ENCODE assay signal across 7 mouse cellular contexts in genomic region chr17:22361101-22361781, GRCm38 (mm10). TPM values are rescaled to one million over a fixed set of nuclear protein-coding genes. Genes with fewer than 3 reads are reported as not detected.
DNase-seq lines count a peak whose midpoint lies in the region; ATAC-seq lines count a peak whose summit lies in the region.
"Not testable (repeated sequence)": the region's sequence is repeated elsewhere in the genome, so short reads cannot be mapped to it uniquely, and the experiment has no call there.

Gene Zfp944 (minus strand): TSS chr17:22361400.
Gene Zfp758 (plus strand): TSS chr17:22361453.

- H3K9ac ChIP-seq in embryonic facial prominence, embryonic 12.5 days = peak within 1 kb of the TSS; percentile 72
- peak within 1 kb of the TSS; percentile 53 for H3K9ac ChIP-seq in midbrain, embryonic 11.5 days (ENCODE audit: low read length)

- H3K36me3 ChIP-seq in embryonic facial prominence, embryonic 12.5 days; midbrain, embryonic 11.5 days (ENCODE audit: control insufficient read depth, insufficient read depth, low read length): not testable (repeated sequence)
- peaks cover 30% of the 10 kb centered on the region for H3K36me3 ChIP-seq in limb, embryonic 10.5 days

- under 1% methylated on average over 28 of the region's 43 CpGs for WGBS in embryonic facial prominence, embryonic 12.5 days
- under 1% methylated on average over 30 of the region's 43 CpGs for WGBS in limb, embryonic 10.5 days
- under 1% methylated on average over 27 of the region's 43 CpGs for WGBS in midbrain, embryonic 11.5 days

- peak within 1 kb of the TSS; percentile 60 for H3K4me3 ChIP-seq in embryonic facial prominence, embryonic 12.5 days
- H3K4me3 ChIP-seq in limb, embryonic 10.5 days = peak within 1 kb of the TSS; percentile 58
- H3K4me3 ChIP-seq in midbrain, embryonic 11.5 days (ENCODE audit: low read depth, low read length) = peak within 1 kb of the TSS; percentile 48

- DNase-seq in adrenal gland, postnatal 14 days = peak; percentile 61
- DNase-seq in heart, adult 18-20 months = peak; percentile 64 to 80
- peak; percentile 68 for DNase-seq in kidney, adult 11 months
- DNase-seq in limb, embryonic 10.5 days (ENCODE audit: low spot score) = peak; percentile 73
- DNase-seq in midbrain, embryonic 11.5 days (ENCODE audit: low spot score, missing footprints) = peak; percentile 96
- peak; percentile 15 for DNase-seq in right cerebral cortex, postnatal 4 days

- not testable (repeated sequence) for H3K27me3 ChIP-seq in embryonic facial prominence, embryonic 12.5 days; limb, embryonic 10.5 days (ENCODE audit: low read depth, poor library complexity, severe bottlenecking); midbrain, embryonic 11.5 days (ENCODE audit: control insufficient read depth, insufficient read depth, low read length)

- peak within 1 kb of the TSS; percentile 52 for H3K4me2 ChIP-seq in embryonic facial prominence, embryonic 12.5 days (replicated peaks)
- H3K4me2 ChIP-seq in midbrain, embryonic 11.5 days = peak within 1 kb of the TSS; percentile 52

- H3K27ac ChIP-seq in embryonic facial prominence, embryonic 12.5 days = not testable (repeated sequence)
- peak within 1 kb of the TSS; percentile 83 for H3K27ac ChIP-seq in limb, embryonic 10.5 days
- peak within 1 kb of the TSS; percentile 72; the same call in 1 of the 2 replicates for H3K27ac ChIP-seq in midbrain, embryonic 11.5 days (ENCODE audit: low read depth, low read length)

- peaks cover 14% of the 10 kb centered on the region for H3K4me1 ChIP-seq in embryonic facial prominence, embryonic 12.5 days
- H3K4me1 ChIP-seq in limb, embryonic 10.5 days; midbrain, embryonic 11.5 days (ENCODE audit: control insufficient read depth, insufficient read depth, low read length): not testable (repeated sequence)

- ATAC-seq in embryonic facial prominence, embryonic 12.5 days (ENCODE audit: insufficient number of reproducible peaks, insufficient read depth, low FRiP score, low TSS enrichment) = peak; percentile 96
- peak; percentile 99 for ATAC-seq in midbrain, embryonic 11.5 days (ENCODE audit: low FRiP score)

- H3K9me3 ChIP-seq in embryonic facial prominence, embryonic 12.5 days; limb, embryonic 10.5 days (replicated peaks); midbrain, embryonic 11.5 days (ENCODE audit: control insufficient read depth, low read length): not testable (repeated sequence)

RNA-seq across cellular contexts. Expression of gene Zfp944, which starts in this region (rescaled TPM):
- 6.5 and 7.8 TPM in 2 replicates for total RNA-seq in adrenal gland, postnatal 14 days (2021)
- polyA plus RNA-seq in embryonic facial prominence, embryonic 12.5 days (2016; fragmentation: Nextera tagmentation; extraction: Ambion mirVana) = 16.3 and 17.1 TPM in 2 replicates
- total RNA-seq in heart, adult 18-20 months (2021) = 1 to 10 TPM; 4.2 to 4.5 TPM
- polyA plus RNA-seq in limb, embryonic 10.5 days (2016; fragmentation: Nextera tagmentation; extraction: Ambion mirVana) = 13.0 and 14.2 TPM in 2 replicates
- 19.8 and 21.6 TPM in 2 replicates for polyA plus RNA-seq in midbrain, embryonic 11.5 days (2014; fragmentation: Nextera tagmentation; extraction: Ambion mirVana)

RNA-seq across cellular contexts. Expression of gene Zfp758, which starts in this region (rescaled TPM):
- 9.2 and 9.7 TPM in 2 replicates for total RNA-seq in adrenal gland, postnatal 14 days (2021)
- polyA plus RNA-seq in embryonic facial prominence, embryonic 12.5 days (2016; fragmentation: Nextera tagmentation; extraction: Ambion mirVana) = 9.7 and 10.5 TPM in 2 replicates
- 1 to 10 TPM; 9.6 to 9.7 TPM for total RNA-seq in heart, adult 18-20 months (2021)
- polyA plus RNA-seq in limb, embryonic 10.5 days (2016; fragmentation: Nextera tagmentation; extraction: Ambion mirVana) = 5.4 and 6.8 TPM in 2 replicates
- polyA plus RNA-seq in midbrain, embryonic 11.5 days (2014; fragmentation: Nextera tagmentation; extraction: Ambion mirVana) = 11.9 and 14.8 TPM in 2 replicates

Comparison
In these comparisons a context has a peak if more than half of its experiments do, and no peak if none do; other contexts are left out.
1. DNase-seq: peak in every context shown above with its lines; median percentile 96 in midbrain, embryonic 11.5 days; 73 in limb, embryonic 10.5 days; 72 in heart, adult 18-20 months; 68 in kidney, adult 11 months; 61 in adrenal gland, postnatal 14 days; 15 in right cerebral cortex, postnatal 4 days.